Mouse (Mus musculus): ENCODE results near the gene Clasp1. TPM values are rescaled to one million over a fixed set of nuclear protein-coding genes. Genes with fewer than 3 reads are reported as not detected.

Gene Clasp1
- polyA plus RNA-seq, 1 experiment from 2014 or later = 61.3 TPM

DNA sequence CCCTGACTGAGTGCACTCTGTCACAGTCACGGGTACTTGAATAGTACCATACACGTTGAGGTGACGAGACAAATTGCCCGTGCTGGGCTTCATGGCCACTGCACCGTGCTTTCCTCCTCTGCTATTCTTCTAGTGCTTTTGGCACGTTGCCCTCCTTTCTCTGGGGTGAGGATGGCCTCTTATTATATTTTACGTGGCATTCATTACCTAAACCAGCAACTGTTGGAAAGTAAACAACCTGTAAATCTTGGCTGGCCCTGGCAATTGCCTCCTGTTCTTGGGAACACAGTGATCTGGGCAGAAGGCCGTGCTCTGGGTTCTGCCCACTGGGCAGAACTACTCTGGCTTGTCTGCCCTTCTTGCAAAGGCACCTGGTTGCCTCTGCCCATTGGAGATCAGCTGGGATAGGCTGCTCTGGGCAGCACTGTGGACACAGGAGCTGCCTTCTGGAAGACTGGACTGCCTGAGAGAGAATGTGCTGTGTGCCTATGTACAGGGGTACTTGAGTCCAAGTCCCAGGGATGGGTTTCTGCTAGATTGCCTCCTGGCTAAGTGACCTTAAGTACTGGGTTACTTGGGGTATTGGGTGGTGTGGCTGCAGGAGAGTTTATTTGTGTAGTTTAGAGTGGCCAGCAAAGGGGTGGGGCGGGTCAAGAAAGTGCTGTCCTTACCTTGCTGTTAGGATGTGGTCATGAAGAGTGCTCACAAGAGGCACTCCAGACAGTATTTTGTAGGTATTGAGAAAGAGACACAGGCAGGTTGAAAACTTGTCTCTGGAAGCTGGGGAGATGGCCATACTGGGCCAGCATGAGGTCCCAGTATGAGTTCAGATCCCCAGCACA is 254.5 kb downstream of the Clasp1 start:
- whole genome bisulfite sequencing = 64% methylated on average over 9 of the region's 9 CpGs
- no peaks in the 10 kb centered on the region for H3K9me3 ChIP-seq
- H3K36me3 ChIP-seq = no peaks in the 10 kb centered on the region
- H3K4me3 ChIP-seq = no peak overlapping the region
- no peaks in the 10 kb centered on the region for H3K27me3 ChIP-seq
- H3K4me1 ChIP-seq = no peaks in the 10 kb centered on the region
- no peak overlapping the region for H3K9ac ChIP-seq
- no peak overlapping the region for H3K27ac ChIP-seq
- ATAC-seq (ENCODE audit: insufficient number of reproducible peaks, insufficient read depth, low FRiP score, low TSS enrichment, low read depth) = no peak
- H3K4me2 ChIP-seq = no peak overlapping the region

DNA sequence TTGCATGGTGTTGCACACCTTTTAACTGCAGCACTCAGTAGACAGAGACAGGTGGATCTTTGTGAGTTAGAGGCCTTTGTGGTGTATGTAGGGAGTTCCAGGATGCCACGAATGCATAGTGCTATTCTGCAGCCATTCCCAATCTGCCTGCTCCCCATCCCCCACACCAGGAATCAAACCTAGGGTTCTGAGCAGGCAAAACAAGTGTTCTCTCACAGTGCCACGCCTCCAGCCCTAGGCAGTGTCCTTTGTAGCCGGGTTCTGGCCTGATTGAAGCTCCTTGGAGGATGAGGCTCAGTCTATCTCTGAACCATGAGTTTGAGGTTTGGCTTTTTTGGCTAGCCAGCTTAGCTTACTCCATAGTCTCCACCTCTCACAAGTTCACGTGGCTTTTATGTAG is 256.8 kb downstream of the Clasp1 start:
- no peak overlapping the region for H3K9ac ChIP-seq
- ATAC-seq (ENCODE audit: insufficient number of reproducible peaks, insufficient read depth, low FRiP score, low TSS enrichment, low read depth) = no peak
- no peak overlapping the region for H3K27ac ChIP-seq
- no peak overlapping the region for H3K4me3 ChIP-seq
- H3K4me2 ChIP-seq = no peak overlapping the region
- H3K27me3 ChIP-seq = no peaks in the 10 kb centered on the region
- WGBS = 49% methylated on average over 4 of the region's 4 CpGs
- no peaks in the 10 kb centered on the region for H3K4me1 ChIP-seq
- no peaks in the 10 kb centered on the region for H3K36me3 ChIP-seq
- H3K9me3 ChIP-seq = no peaks in the 10 kb centered on the region

- no peak overlapping the region for H3K4me3 ChIP-seq
- no peak overlapping the region for H3K27ac ChIP-seq
- H3K9me3 ChIP-seq = no peaks in the 10 kb centered on the region
- H3K27me3 ChIP-seq = no peaks in the 10 kb centered on the region
- no peaks in the 10 kb centered on the region for H3K4me1 ChIP-seq
- ATAC-seq (ENCODE audit: insufficient number of reproducible peaks, insufficient read depth, low FRiP score, low TSS enrichment, low read depth) = no peak
- no peak overlapping the region for H3K4me2 ChIP-seq
- 10% methylated on average over 3 of the region's 3 CpGs for WGBS
- H3K36me3 ChIP-seq = no peaks in the 10 kb centered on the region
- no peak overlapping the region for H3K9ac ChIP-seq
Observed at GRCm38 (mm10) chr1:118648015-118648414, 259.2 kb downstream of the Clasp1 start.

- no peak overlapping the region for H3K4me3 ChIP-seq
- no peaks in the 10 kb centered on the region for H3K27me3 ChIP-seq
- 78% methylated on average over 9 of the region's 9 CpGs for WGBS
- no peaks in the 10 kb centered on the region for H3K4me1 ChIP-seq
- H3K4me2 ChIP-seq = no peak overlapping the region
- no peak overlapping the region for H3K9ac ChIP-seq
- no peak overlapping the region for H3K27ac ChIP-seq
- H3K36me3 ChIP-seq = no peaks in the 10 kb centered on the region
- no peak for ATAC-seq (ENCODE audit: insufficient number of reproducible peaks, insufficient read depth, low FRiP score, low TSS enrichment, low read depth)
- H3K9me3 ChIP-seq = no peaks in the 10 kb centered on the region
Observed at GRCm38 (mm10) chr1:118649933-118650770, 261.3 kb downstream of the Clasp1 start.

GRCm38 (mm10) chr1:118650771-118651080 is 261.9 kb downstream of the Clasp1 start:
- Histone ChIP-seq H3K9ac (no peak overlapping the region), H3K27me3 (no peaks in the 10 kb centered on the region)
- WGBS = 61% methylated on average over 3 of the region's 3 CpGs

DNA sequence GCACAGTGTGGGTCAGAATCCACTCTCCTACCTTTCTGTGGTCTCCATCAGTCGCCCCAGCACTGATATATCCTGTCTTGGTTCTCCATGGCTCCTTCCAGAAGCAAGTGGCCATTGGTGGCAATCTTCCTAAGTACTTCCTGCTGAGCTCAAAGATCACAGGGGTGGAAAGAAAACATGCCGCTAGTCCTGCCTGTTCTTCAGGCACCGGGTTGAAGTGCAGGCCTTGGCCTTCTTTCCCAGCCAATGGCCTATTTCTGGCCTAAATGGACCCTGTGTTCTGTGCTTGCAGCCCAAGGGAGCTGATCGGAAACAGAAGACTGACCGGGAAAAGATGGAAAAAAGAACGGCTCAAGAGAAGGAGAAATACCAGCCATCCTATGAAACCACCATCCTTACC is 269.9 kb downstream of the Clasp1 start:
- Histone ChIP-seq H3K9ac (no peak overlapping the region), H3K27me3 (no peaks in the 10 kb centered on the region), H3K4me2 (no peak overlapping the region), H3K9me3 (no peaks in the 10 kb centered on the region), H3K4me3 (no peak overlapping the region), H3K4me1 (peaks cover 7% of the 10 kb centered on the region; the same call in 1 of the 2 replicates), H3K27ac (no peak overlapping the region), H3K36me3 (no peaks in the 10 kb centered on the region)
- 72% methylated on average over 6 of the region's 6 CpGs for WGBS
- ATAC-seq (ENCODE audit: insufficient number of reproducible peaks, insufficient read depth, low FRiP score, low TSS enrichment, low read depth) = no peak

More at GRCm38 (mm10) chr1:118650771-118651080, 261.9 kb downstream of the Clasp1 start:
- Histone ChIP-seq H3K27ac (no peak overlapping the region), H3K4me1 (no peaks in the 10 kb centered on the region), H3K36me3 (no peaks in the 10 kb centered on the region), H3K4me2 (no peak overlapping the region), H3K9me3 (no peaks in the 10 kb centered on the region), H3K4me3 (no peak overlapping the region)
- ATAC-seq (ENCODE audit: insufficient number of reproducible peaks, insufficient read depth, low FRiP score, low TSS enrichment, low read depth) = no peak

- Histone ChIP-seq H3K27me3 (no peaks in the 10 kb centered on the region), H3K4me1 (peaks cover 7% of the 10 kb centered on the region; the same call in 1 of the 2 replicates), H3K4me2 (no peak overlapping the region), H3K27ac (no peak overlapping the region), H3K36me3 (no peaks in the 10 kb centered on the region), H3K9ac (no peak overlapping the region), H3K4me3 (no peak overlapping the region), H3K9me3 (no peaks in the 10 kb centered on the region)
- 60% methylated on average over 3 of the region's 3 CpGs for WGBS
- no peak for ATAC-seq (ENCODE audit: insufficient number of reproducible peaks, insufficient read depth, low FRiP score, low TSS enrichment, low read depth)
Observed at GRCm38 (mm10) chr1:118660880-118661465, 272.1 kb downstream of the Clasp1 start.

Other genes with a start within 250 kb of the Clasp1 start
- gene Gm29106, start 212.5 kb upstream of the Clasp1 start, polyA plus RNA-seq (2015; fragmentation: Nextera tagmentation; extraction: Ambion mirVana) = 0.20 and 0.22 TPM in 2 replicates
- gene Tsn, start 77.3 kb upstream of the Clasp1 start, polyA plus RNA-seq (2015; fragmentation: Nextera tagmentation; extraction: Ambion mirVana) = 359 and 377 TPM in 2 replicates
- 82.6 and 89.3 TPM in 2 replicates for gene Nifk, start 67.2 kb upstream of the Clasp1 start, polyA plus RNA-seq (2015; fragmentation: Nextera tagmentation; extraction: Ambion mirVana)
- gene Tfcp2l1, start 238.9 kb downstream of the Clasp1 start, polyA plus RNA-seq (2015; fragmentation: Nextera tagmentation; extraction: Ambion mirVana) = 0.32 and 0.34 TPM in 2 replicates